8 mouse cellular contexts compared by ENCODE assay signal in the genomic region with DNA sequence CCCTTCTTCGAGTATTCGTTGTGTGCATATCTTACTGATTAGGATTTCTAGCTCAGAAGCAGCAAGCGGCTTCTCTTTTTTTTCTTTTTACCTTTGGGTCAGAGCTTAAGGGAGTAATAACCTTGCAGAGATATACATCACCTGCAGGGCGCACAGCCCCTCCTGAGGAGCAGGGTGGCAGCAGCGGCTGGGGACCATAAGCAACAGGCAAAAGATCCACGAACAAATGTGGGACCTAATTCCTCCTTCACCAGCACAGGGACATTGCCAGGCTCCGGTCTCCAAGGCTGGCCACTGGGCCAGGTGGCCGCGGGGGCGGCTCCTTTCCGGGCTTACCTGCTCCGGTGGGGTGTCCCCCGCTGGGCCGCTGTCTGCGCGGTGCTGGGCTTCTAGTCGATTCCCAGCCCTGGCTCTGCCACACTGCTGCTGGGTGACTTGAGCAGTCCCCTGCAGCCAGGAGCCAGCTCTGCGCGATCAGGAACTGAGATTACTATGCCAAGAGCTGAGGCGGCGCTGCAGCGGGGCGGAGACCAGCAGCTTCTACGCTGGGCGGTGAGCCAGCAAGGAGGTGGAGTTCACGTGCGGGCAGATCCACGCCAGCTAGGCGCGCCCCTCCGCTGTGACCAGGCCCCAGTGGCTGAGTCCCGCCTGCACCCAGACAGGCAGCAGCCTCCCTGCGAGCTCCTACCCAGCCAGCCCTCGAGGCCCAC. TPM values are rescaled to one million over a fixed set of nuclear protein-coding genes. Genes with fewer than 3 reads are reported as not detected.
DNase-seq lines count a peak whose midpoint lies in the region; ATAC-seq and TF ChIP-seq lines count a peak whose summit lies in the region.

Gene Gprin3, minus strand, starts transcription at position 471 of the 710 bp plus-strand sequence.

- TF ChIP-seq POLR2A in liver, adult 2 months (IDR thresholded peaks at IDR 0.05; ENCODE audit: extremely low read depth, insufficient read depth, low read length): peak; percentile 71

- peak within 1 kb of the TSS; percentile 83 for H3K4me2 ChIP-seq in heart, embryonic 13.5 days
- H3K4me2 ChIP-seq in kidney, embryonic 16.5 days (replicated peaks; ENCODE audit: low read depth, low read length): peak within 1 kb of the TSS; percentile 86

- H3K9ac ChIP-seq in heart, embryonic 13.5 days: peak within 1 kb of the TSS; percentile 87
- H3K9ac ChIP-seq in kidney, embryonic 16.5 days (replicated peaks; ENCODE audit: low read length): peak within 1 kb of the TSS; percentile 74
- peak within 1 kb of the TSS; percentile 76 for H3K9ac ChIP-seq in liver, adult 2 months (ENCODE audit: low read depth, low read length)

- peaks cover 21% of the 10 kb centered on the region for H3K79me2 ChIP-seq in liver, adult 2 months (ENCODE audit: control insufficient read depth, insufficient read depth, low read length)

- ATAC-seq in heart, embryonic 13.5 days (ENCODE audit: extremely low read depth, insufficient number of reproducible peaks, low FRiP score, low TSS enrichment): peak; percentile 80; the same call in 1 of the 2 replicates
- ATAC-seq in kidney, embryonic 16.5 days (ENCODE audit: low FRiP score, low TSS enrichment): peak; percentile 98
- ATAC-seq in monocyte, adult 5-6 weeks (replicated peaks; ENCODE audit: insufficient number of reproducible peaks, low FRiP score, low TSS enrichment, poor library complexity, severe bottlenecking): peak; percentile 84

- peak within 1 kb of the TSS; percentile 42 for H3K27ac ChIP-seq in brown adipose tissue, adult 24 weeks (replicated peaks; ENCODE audit: low read depth, low read length)
- H3K27ac ChIP-seq in heart, embryonic 13.5 days (replicated peaks): peak within 1 kb of the TSS; percentile 84
- H3K27ac ChIP-seq in kidney, embryonic 16.5 days (ENCODE audit: low read length): peak within 1 kb of the TSS; percentile 81
- H3K27ac ChIP-seq in liver, adult 2 months (replicated peaks; ENCODE audit: insufficient read depth, low read depth, low read length): peak within 1 kb of the TSS; percentile 83

- no peaks in the 10 kb centered on the region for H3K36me3 ChIP-seq in heart, embryonic 13.5 days
- H3K36me3 ChIP-seq in kidney, embryonic 16.5 days (ENCODE audit: insufficient read depth, low read length): no peaks in the 10 kb centered on the region
- no peaks in the 10 kb centered on the region for H3K36me3 ChIP-seq in liver, adult 2 months (ENCODE audit: control insufficient read depth, insufficient read depth, low read length)

- no peaks in the 10 kb centered on the region for H3K27me3 ChIP-seq in heart, embryonic 13.5 days (replicated peaks)
- no peaks in the 10 kb centered on the region; the same call in 1 of the 2 replicates for H3K27me3 ChIP-seq in kidney, embryonic 16.5 days (ENCODE audit: insufficient read depth, low read length)
- no peaks in the 10 kb centered on the region for H3K27me3 ChIP-seq in liver, adult 2 months (ENCODE audit: control insufficient read depth, insufficient read depth, low read length)

- peak within 1 kb of the TSS; percentile 59 for H3K4me3 ChIP-seq in brown adipose tissue, adult 24 weeks (ENCODE audit: insufficient read depth, low read depth, low read length)
- peak within 1 kb of the TSS; percentile 66 for H3K4me3 ChIP-seq in heart, embryonic 13.5 days
- H3K4me3 ChIP-seq in kidney, embryonic 16.5 days (ENCODE audit: low read length): peak within 1 kb of the TSS; percentile 58
- H3K4me3 ChIP-seq in liver, adult 2 months (ENCODE audit: insufficient read depth, low read depth, low read length): peak within 1 kb of the TSS; percentile 87

- DNase-seq in B cell, adult 2 months: peak; percentile 14 to 15
- peak; percentile 56 for DNase-seq in fibroblast of lung, adult 2 months (ENCODE audit: low read depth)
- peak; percentile 86 for DNase-seq in liver, adult 2 months (ENCODE audit: extremely low read depth, low read depth, low spot score)
- peak; percentile 27 to 48 for DNase-seq in spleen, postnatal 14 days (ENCODE audit: low spot score in 2 of 2)

- no peak for TF ChIP-seq CTCF in liver, adult 2 months (IDR thresholded peaks at IDR 0.05; ENCODE audit: low read depth, low read length)

- H3K9me3 ChIP-seq in heart, embryonic 13.5 days: no peaks in the 10 kb centered on the region
- no peaks in the 10 kb centered on the region for H3K9me3 ChIP-seq in kidney, embryonic 16.5 days (ENCODE audit: low read length)

- H3K4me1 ChIP-seq in brown adipose tissue, adult 24 weeks (ENCODE audit: control insufficient read depth, insufficient read depth, insufficient read length, low read length): peaks cover 14% of the 10 kb centered on the region; the same call in 1 of the 2 replicates
- H3K4me1 ChIP-seq in heart, embryonic 13.5 days: peaks cover 19% of the 10 kb centered on the region
- 0 out of 2 replicates have a peak, but pooled peaks cover 4% of the 10 kb centered on the region for H3K4me1 ChIP-seq in kidney, embryonic 16.5 days (ENCODE audit: insufficient read depth, low read length)
- peaks cover 21% of the 10 kb centered on the region for H3K4me1 ChIP-seq in liver, adult 2 months (ENCODE audit: control insufficient read depth, insufficient read depth, low read length)

- 6% methylated on average over 34 of the region's 34 CpGs for WGBS in heart, embryonic 13.5 days
- 6% methylated on average over 34 of the region's 34 CpGs for WGBS in kidney, embryonic 16.5 days
- WGBS in liver, adult 2 months: 3% methylated on average over 34 of the region's 34 CpGs

RNA-seq across cellular contexts. Expression of gene Gprin3, which starts in this region (rescaled TPM):
- polyA plus RNA-seq in brown adipose tissue, adult 24 weeks (2012; ENCODE audit: insufficient read depth, insufficient read length, missing spikeins): 3.7 and 5.5 TPM in 2 replicates
- polyA plus RNA-seq in heart, embryonic 13.5 days (2015; fragmentation: Nextera tagmentation; extraction: Ambion mirVana): 5.6 TPM in 2 replicates
- 1.7 and 2.4 TPM in 2 replicates for polyA plus RNA-seq in kidney, embryonic 16.5 days (2015; fragmentation: Nextera tagmentation; extraction: Ambion mirVana)
- total RNA-seq in liver, adult 2 months (2014; rRNA removed): 26.9 and 33.4 TPM in 2 replicates
- polyA plus RNA-seq in liver, adult 2 months (2012; rRNA removed): 1.6 and 1.9 TPM in 2 replicates
- 3.7 to 23.4 TPM (median 4.9 TPM) in 3 replicates for total RNA-seq in monocyte, adult 5-6 weeks (2017)

Comparison
In these comparisons a context has a peak if more than half of its experiments do, and no peak if none do; other contexts are left out.
1. Peak in every context shown above with its lines: DNase-seq, ATAC-seq, H3K4me3 ChIP-seq and H3K27ac ChIP-seq.
2. DNase-seq: peak in every context shown above with its lines; median percentile 86 in liver, adult 2 months; 56 in fibroblast of lung, adult 2 months; 38 in spleen, postnatal 14 days; 14 in B cell, adult 2 months.